Mouse (Mus musculus) kidney, embryonic 16.5 days (tissue): ENCODE results near the gene Galnt12. TPM values are rescaled to one million over a fixed set of nuclear protein-coding genes. Genes with fewer than 3 reads are reported as not detected.

Experiments used
- ATAC-seq: fragments of 200-750 bp; cut with Nextera tagmentation; 2 replicates; pipeline ENCODE4 v1.8.0; 2017; ENCODE audit warnings: moderate TSS enrichment; ENCODE audit not compliant: low FRiP score, low TSS enrichment
- H3K27ac ChIP-seq: fragments of 300-500 bp; sonication (generic); 2 replicates; pipeline ENCODE4 v1.5.1; 2014; ENCODE audit warnings: low read length
- H3K27me3 ChIP-seq: fragments of 300-500 bp; sonication (generic); 2 replicates; pipeline ENCODE4 v1.6.1; 2014; ENCODE audit warnings: low read length, control low read depth, mixed read lengths; ENCODE audit not compliant: insufficient read depth
- H3K36me3 ChIP-seq: fragments of 300-500 bp; sonication (generic); 2 replicates; pipeline ENCODE4 v1.6.1; 2014; ENCODE audit warnings: low read length, control low read depth, mixed read lengths; ENCODE audit not compliant: insufficient read depth
- H3K4me1 ChIP-seq: fragments of 300-500 bp; sonication (generic); 2 replicates; pipeline ENCODE4 v1.6.1; 2014; ENCODE audit warnings: low read length, control low read depth, mixed read lengths; ENCODE audit not compliant: insufficient read depth
- H3K4me2 ChIP-seq: fragments of 300-500 bp; sonication (generic); replicated peaks from 2 replicates; pipeline ENCODE4 v1.6.1; 2014; ENCODE audit warnings: low read depth, low read length
- H3K4me3 ChIP-seq: fragments of 300-500 bp; sonication (generic); 2 replicates; pipeline ENCODE4 v1.5.1; 2014; ENCODE audit warnings: mild to moderate bottlenecking, low read length
- H3K9ac ChIP-seq: fragments of 300-500 bp; sonication (generic); replicated peaks from 2 replicates; pipeline ENCODE4 v1.6.1; 2014; ENCODE audit warnings: low read length
- H3K9me3 ChIP-seq: fragments of 300-500 bp; sonication (generic); 2 replicates; pipeline ENCODE4 v1.6.1; 2016; ENCODE audit warnings: low read length, control low read depth
- WGBS: fragments of 180-500 bp; shearing (Covaris S2); extraction: QIAGEN DNeasy Blood & Tissue Kit; methylation state at CpG from one replicate; pipeline ENCODE4 v1.1.7; 2014; 5-methylcytosine and 5-hydroxymethylcytosine counted together
- polyA plus RNA-seq: library from polyadenylated mRNA; unstranded; fragments of >200 nt; fragmentation: Nextera tagmentation; extraction: Ambion mirVana; gene quantifications from 2 replicates; pipeline ENCODE4 v1.2.1, GENCODE M21; 2015

The Galnt12 gene
- polyA plus RNA-seq, 1 experiment from 2014 or later, result 10.7 TPM

DNA sequence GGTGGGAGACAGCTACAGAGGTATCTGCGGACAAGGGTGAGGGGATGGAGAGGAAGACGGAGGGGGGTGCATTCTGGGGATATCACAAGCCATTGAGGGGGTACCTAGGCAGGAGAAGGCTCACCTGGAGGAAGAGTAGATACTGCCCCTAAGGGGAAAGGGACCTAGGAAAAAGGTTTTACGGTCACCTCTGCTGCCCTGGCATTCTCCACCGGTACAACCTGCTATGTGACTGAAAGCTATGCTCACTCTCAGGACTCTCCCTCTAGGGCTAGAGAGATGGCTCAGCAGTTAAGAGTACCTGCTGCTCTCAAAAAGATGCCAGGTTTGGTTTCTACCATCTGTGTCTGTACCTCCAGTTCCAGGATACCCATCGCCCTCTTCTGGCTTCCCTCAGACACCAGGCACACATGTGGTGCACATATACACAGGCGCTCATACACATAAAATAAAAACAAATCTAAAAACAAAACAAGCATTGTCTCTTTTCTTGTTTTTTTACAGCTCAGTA, 36.1 kb upstream of the Galnt12 start:
- 0 out of 2 replicates have a peak overlapping the region, but pooled peaks have one; percentile 81 for H3K4me2 ChIP-seq
- H3K4me3 ChIP-seq, result peak overlapping the region; percentile 80; the same call in 1 of the 2 replicates
- H3K9me3 ChIP-seq, result no peaks in the 10 kb centered on the region
- H3K27ac ChIP-seq, result no peak overlapping the region
- H3K27me3 ChIP-seq, result no peaks in the 10 kb centered on the region
- no peak for ATAC-seq
- no peak overlapping the region for H3K9ac ChIP-seq
- over 99% methylated on average over 6 of the region's 6 CpGs for WGBS
- no peaks in the 10 kb centered on the region for H3K36me3 ChIP-seq
- peaks cover 21% of the 10 kb centered on the region for H3K4me1 ChIP-seq

DNA sequence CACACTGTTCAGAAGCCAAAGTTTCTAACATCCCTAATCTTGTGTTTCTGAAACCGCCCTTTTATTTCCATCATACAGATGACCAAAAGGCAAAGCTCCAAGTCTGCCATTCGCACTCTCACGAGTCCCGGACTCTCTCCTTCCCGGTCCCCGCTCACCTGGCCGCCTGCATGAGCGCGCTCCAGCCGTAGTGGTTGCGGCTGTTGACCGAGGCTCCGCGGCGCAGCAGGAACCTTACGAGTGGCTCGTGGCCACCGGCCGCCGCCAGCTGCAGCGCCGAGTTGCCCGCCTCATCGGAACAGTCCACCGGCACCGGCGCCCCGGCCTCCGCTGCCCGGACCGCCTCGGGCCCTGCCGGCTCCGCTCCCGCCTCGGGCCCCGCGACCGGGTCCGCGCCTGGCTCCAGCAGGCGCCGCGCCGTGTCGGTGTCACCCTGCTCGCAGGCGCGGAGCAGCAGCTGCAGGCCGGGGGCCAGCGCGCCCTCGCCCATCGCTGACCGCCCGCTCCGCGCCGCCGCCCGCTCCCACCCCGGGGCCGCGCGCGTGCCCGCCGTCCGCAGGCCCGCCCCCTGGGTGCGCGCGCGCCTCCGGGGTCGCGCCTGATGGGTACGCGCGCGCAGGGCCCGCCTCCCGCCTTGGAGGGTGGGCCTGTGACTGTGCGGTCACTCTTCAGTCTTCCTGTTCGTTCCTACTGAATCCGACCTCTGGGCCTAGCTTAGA, 34.8 kb upstream of the Galnt12 start, which contains the start of gene Anks6:
Gene Anks6, minus strand, starts transcription at position 637 of the 719 bp plus-strand sequence.
- Histone ChIP-seq H3K4me2 (peak within 1 kb of the TSS; percentile 81), H3K4me3 (peak within 1 kb of the TSS; percentile 80), H3K27ac (peak within 1 kb of the TSS; percentile 65; the same call in 1 of the 2 replicates), H3K9ac (peak within 1 kb of the TSS; percentile 90), H3K9me3 (no peaks in the 10 kb centered on the region), H3K36me3 (no peaks in the 10 kb centered on the region), H3K4me1 (peaks cover 8% of the 10 kb centered on the region), H3K27me3 (no peaks in the 10 kb centered on the region)
- WGBS, result under 1% methylated on average over 86 of the region's 86 CpGs
- peak; percentile 94 for ATAC-seq

DNA sequence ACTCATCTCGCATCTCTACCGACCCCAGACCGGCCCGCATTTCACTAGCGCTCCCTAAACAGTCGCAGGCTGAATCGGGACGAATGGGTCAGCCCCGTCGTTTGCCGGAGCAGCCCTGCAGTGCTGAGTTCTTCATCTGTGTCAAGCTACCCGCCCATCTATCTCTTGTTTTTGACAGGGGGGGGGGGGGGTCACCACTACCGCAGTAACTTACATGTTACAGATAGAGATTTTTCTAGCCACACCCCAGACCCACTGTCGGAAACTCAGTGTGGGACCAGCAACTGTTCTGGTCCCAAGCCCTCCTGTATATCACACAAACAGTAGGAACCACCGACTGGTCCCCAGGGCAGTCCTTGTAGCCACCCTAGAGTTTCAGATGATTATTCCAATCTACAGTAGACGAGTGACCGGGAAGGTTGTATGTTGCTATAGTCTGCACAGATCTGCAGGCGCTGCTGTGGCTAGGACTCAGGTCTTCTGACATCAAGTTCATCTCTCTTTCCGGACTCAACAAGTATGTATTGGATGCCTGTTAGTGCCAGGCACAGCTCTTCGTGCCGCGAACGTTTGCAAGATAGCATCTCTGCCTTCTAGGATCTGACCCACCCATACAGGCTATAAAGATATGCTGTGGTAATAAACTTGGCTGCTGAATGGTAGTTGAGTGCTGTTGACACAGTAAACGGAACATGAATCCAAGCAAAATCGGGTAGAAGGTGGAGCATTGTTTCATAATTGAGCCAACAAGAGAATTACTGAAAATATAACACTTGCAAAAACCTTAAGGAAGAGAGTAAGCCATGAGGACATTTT, 34.0 kb upstream of the Galnt12 start:
- peaks cover 6% of the 10 kb centered on the region for H3K4me1 ChIP-seq
- H3K27ac ChIP-seq, result peak overlapping the region; percentile 65; the same call in 1 of the 2 replicates
- peak; percentile 40 for ATAC-seq
- H3K4me2 ChIP-seq, result peak overlapping the region; percentile 81
- H3K9ac ChIP-seq, result peak overlapping the region; percentile 90
- H3K4me3 ChIP-seq, result peak overlapping the region; percentile 80
- no peaks in the 10 kb centered on the region for H3K9me3 ChIP-seq
- no peaks in the 10 kb centered on the region for H3K27me3 ChIP-seq
- H3K36me3 ChIP-seq, result no peaks in the 10 kb centered on the region
- WGBS, result 30% methylated on average over 25 of the region's 25 CpGs

DNA sequence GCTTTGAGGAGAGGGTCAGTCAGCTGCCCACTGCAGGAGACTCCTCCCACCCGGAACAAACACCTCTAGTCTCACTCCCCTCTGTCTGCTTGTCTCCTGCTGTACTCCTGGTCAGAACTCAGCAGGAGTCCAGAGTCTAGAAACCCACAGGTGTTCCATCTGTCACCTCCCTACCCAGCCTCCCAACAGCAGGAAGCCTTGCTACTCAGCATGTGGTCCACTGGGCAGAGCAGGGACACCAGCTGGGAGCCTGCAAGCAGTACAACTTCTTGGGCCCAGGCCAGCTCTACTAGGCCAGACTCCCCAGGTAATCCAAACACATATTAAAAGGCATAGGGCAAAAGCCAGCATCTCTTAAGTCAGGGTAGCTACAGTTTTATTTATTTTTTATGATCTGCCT, 30.8 kb upstream of the Galnt12 start:
- 16% methylated on average over 1 of the region's 1 CpGs for WGBS
- H3K4me3 ChIP-seq, result no peak overlapping the region
- no peak for ATAC-seq
- no peak overlapping the region for H3K4me2 ChIP-seq
- H3K9me3 ChIP-seq, result no peaks in the 10 kb centered on the region
- no peaks in the 10 kb centered on the region for H3K27me3 ChIP-seq
- H3K27ac ChIP-seq, result no peak overlapping the region
- no peak overlapping the region for H3K9ac ChIP-seq
- peaks cover 6% of the 10 kb centered on the region for H3K4me1 ChIP-seq
- no peaks in the 10 kb centered on the region for H3K36me3 ChIP-seq

DNA sequence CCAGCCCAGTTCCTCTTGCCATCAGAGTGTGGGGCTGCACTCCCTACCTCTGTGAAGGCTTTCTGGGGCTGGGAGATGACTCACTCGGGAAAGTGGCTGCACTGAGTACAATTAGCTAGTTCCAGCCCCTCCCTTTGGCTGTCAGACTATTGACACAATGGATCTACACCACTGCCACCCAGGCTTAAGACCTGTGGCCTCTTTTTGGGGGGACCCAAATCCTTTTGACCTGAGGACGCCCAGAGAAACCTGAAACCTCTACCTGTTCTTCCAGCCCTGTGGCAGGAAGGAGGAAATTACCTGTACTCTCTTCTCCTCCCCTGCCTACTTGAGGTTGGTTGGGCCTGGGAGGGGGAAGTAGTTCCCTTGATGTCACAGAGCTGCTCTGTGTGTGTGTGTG, 16.7 kb upstream of the Galnt12 start:
- no peaks in the 10 kb centered on the region for H3K36me3 ChIP-seq
- no peaks in the 10 kb centered on the region for H3K27me3 ChIP-seq
- WGBS, result 25% methylated on average over 2 of the region's 2 CpGs
- 0 out of 2 replicates have a peak, but pooled peaks cover 2% of the 10 kb centered on the region for H3K9me3 ChIP-seq
- no peak overlapping the region for H3K9ac ChIP-seq
- no peak overlapping the region for H3K27ac ChIP-seq
- H3K4me2 ChIP-seq, result no peak overlapping the region
- ATAC-seq, result no peak
- H3K4me1 ChIP-seq, result no peaks in the 10 kb centered on the region
- H3K4me3 ChIP-seq, result no peak overlapping the region

DNA sequence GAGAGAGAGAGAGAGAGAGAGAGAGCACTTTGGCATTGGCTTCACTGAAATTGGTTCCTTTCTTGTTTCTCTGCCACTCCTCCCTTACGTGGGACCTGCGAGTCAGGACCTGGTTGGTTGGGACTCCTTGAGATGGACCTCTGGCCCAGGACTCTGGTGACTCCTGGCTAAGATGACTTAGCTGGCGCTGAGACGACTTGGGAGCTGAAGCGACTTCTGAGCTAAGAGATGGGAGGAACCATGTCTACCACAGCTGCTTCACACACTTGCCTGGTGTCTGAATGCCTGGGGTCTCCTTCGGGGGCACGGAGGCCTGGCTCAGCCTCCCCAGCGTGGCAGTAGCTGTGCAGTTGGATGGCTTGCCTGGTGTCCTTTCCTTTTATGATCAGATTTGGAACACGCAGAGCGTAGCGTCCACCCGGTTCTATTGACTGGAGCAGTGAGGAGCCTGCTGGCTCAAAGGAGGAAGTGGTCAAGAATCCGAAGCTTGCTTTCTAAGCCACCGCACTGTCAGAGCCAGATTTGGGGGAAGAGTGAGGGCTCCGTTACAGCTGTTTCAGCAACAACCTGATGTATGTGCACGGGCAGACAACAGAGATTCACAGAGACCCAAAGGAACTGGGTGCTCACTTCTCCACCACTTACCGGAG, 11.6 kb upstream of the Galnt12 start:
- no peaks in the 10 kb centered on the region for H3K4me1 ChIP-seq
- H3K9me3 ChIP-seq, result no peaks in the 10 kb centered on the region
- no peak overlapping the region for H3K4me3 ChIP-seq
- WGBS, result 88% methylated on average over 17 of the region's 17 CpGs
- no peaks in the 10 kb centered on the region for H3K36me3 ChIP-seq
- H3K9ac ChIP-seq, result no peak overlapping the region
- H3K27me3 ChIP-seq, result no peaks in the 10 kb centered on the region
- no peak overlapping the region for H3K27ac ChIP-seq
- no peak overlapping the region for H3K4me2 ChIP-seq
- no peak for ATAC-seq

DNA sequence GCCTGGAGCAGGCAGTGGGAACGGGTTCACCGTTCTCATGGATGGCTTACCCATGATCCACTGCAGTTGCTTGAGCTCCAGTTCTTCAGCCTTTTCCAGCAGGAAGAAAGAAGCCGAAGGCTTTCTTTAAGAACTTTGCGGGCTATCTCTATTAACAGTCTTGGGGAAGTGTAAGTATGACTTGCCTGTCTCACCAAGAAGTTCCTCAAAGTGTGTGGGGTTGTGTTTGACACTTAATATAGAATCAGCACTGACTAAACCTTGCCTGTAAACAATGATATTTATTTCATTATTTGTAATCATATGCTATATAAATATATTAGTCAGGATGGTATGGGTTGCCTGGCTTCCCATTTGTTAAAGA, 11.1 kb upstream of the Galnt12 start:
- Histone ChIP-seq H3K27ac (no peak overlapping the region), H3K9me3 (no peaks in the 10 kb centered on the region), H3K4me1 (no peaks in the 10 kb centered on the region), H3K36me3 (no peaks in the 10 kb centered on the region), H3K27me3 (no peaks in the 10 kb centered on the region), H3K4me3 (no peak overlapping the region), H3K4me2 (no peak overlapping the region), H3K9ac (no peak overlapping the region)
- WGBS, result 92% methylated on average over 4 of the region's 4 CpGs
- ATAC-seq, result no peak

DNA sequence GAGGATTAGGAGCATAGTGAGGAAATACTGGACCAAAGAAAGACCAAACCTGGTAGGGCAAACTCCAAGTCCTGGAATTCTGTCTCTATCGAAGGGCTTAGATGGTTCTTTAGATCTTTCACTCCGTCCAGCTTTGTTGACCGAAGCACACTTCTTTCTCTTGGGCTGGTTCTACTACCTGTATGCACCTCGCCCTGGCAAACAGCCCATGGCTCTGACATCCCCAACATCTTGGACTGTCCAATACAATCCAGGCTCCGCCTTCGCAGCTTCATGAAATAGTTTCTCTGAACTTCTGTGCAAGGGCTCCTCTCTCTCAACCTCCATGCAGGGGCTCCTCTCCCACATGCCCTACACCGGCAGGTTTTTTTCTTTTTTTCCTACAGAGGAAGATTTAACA, 7.9 kb upstream of the Galnt12 start:
- no peaks in the 10 kb centered on the region for H3K9me3 ChIP-seq
- H3K4me1 ChIP-seq, result no peaks in the 10 kb centered on the region
- H3K27me3 ChIP-seq, result no peaks in the 10 kb centered on the region; the same call in 1 of the 2 replicates
- H3K4me2 ChIP-seq, result no peak overlapping the region
- ATAC-seq, result no peak
- H3K9ac ChIP-seq, result no peak overlapping the region
- H3K36me3 ChIP-seq, result no peaks in the 10 kb centered on the region
- no peak overlapping the region for H3K27ac ChIP-seq
- 83% methylated on average over 7 of the region's 7 CpGs for WGBS
- H3K4me3 ChIP-seq, result no peak overlapping the region

DNA sequence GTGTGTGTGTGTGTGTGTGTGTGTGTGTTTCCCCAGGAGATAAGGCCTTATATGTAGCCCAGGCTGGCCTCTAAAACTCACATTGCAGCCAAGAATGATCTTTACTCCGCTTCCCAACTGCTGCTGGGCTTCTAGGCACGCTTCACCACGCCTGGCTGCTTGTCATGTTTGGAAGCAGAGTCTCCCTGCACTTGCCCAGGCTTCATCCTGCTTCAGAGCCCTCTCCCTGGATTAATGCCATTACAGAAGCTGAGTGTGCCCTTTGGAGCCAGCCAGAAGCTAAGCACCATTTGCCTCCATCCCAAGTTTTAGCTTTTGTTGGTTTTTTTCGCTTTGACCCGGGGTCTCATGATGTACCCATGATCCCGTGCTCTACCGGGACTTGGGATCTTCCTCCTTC, 3.0 kb upstream of the Galnt12 start:
- H3K4me1 ChIP-seq, result peaks cover 11% of the 10 kb centered on the region
- no peaks in the 10 kb centered on the region for H3K36me3 ChIP-seq
- no peak overlapping the region for H3K9ac ChIP-seq
- no peak overlapping the region for H3K4me3 ChIP-seq
- WGBS, result 80% methylated on average over 7 of the region's 7 CpGs
- no peak overlapping the region for H3K27ac ChIP-seq
- H3K27me3 ChIP-seq, result peaks cover 15% of the 10 kb centered on the region
- no peaks in the 10 kb centered on the region for H3K9me3 ChIP-seq
- no peak overlapping the region for H3K4me2 ChIP-seq
- ATAC-seq, result no peak
